Mouse (Mus musculus): ENCODE results near the gene Ric8a.
A peak's percentile ranks its signal among the peaks of the same experiment; 100 is the strongest.
"Not testable (repeated sequence)": the region's sequence is repeated elsewhere in the genome, so short reads cannot be mapped to it uniquely, and the experiment has no call there.

The Ric8a gene

DNA sequence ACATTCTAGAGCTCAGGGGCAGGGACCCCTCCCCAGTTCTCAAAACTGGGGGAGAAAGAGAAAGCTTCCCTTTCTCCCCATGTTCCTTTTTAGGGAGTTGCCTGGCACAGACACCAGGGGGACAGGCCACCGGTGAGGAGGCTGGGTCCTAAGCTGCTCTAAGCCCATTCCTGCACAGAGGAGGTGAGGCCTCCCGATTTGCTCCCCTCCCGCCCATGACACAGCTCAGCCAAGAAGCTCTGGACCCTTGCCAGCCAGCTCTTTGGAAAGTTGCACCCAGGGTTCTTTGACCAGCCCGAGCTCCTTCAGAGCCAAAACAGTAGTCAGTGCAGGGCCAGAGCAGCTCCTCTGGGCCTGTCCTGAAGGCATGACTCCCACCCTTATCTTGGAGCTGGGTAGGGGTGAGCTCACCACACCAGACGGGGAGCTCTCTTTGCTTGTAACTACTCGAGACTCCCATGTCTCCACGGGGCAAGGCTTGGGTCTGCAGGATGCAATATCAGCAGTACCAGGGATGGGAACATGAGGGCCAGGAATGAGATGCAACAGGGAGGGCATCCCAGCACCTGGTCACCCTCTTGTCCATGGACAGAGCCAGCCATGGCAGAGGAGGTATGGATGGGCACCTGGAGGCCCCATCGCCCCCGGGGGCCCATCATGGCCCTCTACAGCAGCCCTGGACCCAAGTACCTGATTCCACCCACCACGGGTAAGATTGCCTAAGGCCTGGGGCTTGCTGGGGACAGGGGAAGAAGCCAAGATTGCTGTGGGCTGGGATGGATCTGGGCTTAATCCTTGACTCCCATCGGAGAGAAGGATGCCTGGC lies 8.8 kb upstream of the Ric8a start, which contains the start of gene Odf3:
TSS of gene Odf3 (plus strand) at position 51 of the 826 bp plus-strand sequence.
- DNase-seq, result peak; percentile 56

DNA sequence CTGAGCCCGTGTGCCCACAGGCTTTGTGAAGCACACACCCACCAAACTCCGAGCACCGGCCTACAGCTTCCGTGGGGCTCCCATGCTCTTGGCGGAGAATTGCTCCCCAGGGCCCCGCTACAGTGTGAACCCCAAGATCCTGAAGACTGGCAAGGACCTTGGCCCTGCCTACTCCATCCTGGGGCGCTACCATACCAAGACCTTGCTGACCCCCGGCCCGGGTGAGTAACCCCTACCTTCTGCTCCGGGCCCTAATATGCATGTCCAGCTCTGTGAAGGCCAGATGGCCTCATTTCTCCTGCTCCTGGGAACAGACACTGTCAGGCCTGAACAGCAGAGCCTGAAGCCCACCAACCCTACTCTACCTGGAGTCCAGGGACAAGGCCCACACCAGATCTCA lies 8.2 kb upstream of the Ric8a start:
- no peak for DNase-seq

DNA sequence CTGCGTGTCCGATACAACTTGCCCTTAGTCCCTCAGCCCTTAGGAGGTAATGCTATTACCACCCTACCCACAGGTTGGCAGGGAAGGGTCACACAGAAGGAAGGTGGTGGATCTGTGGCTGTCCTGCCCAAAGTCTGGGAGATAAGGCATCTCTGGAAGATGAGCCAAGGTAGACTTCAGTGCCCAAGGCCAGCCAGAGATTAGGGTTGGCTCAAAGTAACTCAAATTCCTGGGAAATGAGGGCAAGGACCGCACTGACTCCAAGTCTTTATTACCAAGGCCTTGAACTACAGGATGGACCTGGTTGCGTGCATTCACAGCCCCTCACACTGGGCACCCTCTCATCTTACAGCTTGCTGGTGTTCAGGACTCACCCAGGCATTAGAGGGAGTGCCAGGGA lies 4.8 kb upstream of the Ric8a start:
- DNase-seq, result no peak

DNA sequence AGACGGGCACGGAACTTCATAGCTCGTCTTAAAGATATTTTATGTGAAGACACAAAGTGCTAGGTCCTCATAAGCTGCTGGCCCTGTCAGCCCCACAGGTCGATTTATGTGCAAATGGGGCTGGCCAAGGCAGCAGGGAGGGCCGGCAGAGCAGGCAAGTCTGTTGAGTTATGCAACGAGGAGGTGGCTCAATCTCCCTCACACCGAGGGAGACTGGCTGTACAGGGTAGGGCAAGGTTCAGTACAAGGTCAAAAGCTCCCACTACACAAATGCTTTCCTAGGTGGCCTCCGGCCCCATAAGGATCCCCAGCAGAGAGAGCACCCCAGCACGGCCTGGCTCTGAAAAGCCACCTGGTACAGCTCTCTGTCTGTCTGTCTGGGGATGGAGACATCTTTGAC lies 3.4 kb upstream of the Ric8a start:
- DNase-seq, result no peak

DNA sequence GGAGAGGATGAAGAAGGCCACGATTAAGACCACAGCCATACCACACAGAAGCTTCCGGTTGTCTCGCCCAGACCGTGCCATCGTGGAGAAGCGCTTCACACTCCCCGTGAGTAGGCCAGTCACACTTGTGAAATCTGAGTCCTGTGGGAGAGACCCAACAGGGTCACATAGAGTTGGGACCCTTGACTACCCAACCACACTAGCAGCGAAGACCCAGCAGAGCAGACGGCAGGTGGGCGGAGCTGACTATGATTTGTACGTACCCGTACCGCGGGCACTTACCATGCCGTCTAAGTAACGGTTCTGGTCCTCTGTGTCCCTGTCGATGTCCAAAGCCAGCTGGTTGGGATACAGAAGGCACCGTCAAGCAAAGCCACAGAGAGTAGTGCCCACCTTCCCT lies 2.3 kb upstream of the Ric8a start:
- DNase-seq, result no peak

DNA sequence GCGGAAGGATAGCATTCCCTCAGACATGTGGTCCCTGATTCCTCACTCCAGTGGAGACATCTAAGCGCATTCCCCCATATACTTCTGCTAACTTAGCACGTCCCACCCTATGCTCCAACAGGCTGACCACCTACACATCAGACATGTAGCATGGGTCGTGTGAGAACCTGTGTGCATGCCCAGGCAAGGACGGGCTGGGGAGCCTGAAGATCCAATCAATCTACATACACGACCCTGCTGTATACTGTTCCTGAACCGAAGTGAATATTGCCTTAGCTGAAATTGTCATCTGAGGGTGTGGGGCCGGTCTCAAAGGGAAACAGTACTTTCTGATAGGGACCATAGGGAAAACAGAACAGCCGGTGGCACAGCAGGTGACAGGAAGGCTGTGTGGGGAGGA lies 1.6 kb upstream of the Ric8a start:
- no peak for DNase-seq

DNA sequence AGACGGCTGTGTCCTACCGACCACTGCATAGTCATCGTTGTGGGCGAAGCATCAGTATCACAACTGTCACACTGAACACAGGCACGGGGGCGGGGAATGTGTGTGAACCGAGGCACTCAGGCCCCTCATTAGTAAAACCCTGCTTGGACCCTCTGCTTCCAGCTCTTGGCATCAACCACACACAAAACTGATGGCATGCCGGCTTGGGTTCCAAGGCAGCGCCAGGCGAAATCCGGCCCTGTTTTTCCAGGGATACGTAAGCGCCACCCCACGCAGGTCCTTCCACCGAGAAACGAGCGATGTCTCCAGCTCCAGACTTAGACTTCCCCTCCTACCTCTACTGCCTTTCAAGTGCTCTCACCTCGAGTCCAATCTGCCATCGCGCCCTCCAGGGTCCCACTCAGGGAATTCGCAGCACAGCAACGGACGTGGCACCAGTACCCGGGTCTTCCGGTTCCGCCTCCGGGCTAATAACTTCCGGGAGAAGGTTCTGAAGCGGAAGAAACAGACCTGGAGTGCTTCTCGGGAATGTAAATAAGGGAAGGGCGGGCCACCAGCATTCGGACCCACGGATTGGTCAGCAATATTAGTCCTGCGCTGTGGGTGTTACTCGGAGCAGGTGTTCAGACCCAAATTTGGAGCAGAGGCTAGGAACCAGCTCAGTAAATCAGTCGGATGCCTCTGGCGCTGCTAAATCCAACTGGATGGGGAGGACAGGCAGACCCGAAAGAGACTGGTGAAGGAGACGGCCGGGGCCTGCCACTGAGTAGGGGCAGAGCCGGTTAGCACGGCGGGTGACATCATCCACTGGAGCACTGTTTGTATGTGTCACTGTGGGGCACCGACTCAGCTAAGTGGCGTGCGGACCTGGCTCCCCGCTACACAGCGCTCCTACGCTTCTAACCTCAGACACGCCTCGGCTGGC lies 635 bp upstream of the Ric8a start, which contains the start of gene Gm45785:
TSS of gene Gm45785 (minus strand) at position 472 of the 925 bp plus-strand sequence.
- DNase-seq, result peak; percentile 76

DNA sequence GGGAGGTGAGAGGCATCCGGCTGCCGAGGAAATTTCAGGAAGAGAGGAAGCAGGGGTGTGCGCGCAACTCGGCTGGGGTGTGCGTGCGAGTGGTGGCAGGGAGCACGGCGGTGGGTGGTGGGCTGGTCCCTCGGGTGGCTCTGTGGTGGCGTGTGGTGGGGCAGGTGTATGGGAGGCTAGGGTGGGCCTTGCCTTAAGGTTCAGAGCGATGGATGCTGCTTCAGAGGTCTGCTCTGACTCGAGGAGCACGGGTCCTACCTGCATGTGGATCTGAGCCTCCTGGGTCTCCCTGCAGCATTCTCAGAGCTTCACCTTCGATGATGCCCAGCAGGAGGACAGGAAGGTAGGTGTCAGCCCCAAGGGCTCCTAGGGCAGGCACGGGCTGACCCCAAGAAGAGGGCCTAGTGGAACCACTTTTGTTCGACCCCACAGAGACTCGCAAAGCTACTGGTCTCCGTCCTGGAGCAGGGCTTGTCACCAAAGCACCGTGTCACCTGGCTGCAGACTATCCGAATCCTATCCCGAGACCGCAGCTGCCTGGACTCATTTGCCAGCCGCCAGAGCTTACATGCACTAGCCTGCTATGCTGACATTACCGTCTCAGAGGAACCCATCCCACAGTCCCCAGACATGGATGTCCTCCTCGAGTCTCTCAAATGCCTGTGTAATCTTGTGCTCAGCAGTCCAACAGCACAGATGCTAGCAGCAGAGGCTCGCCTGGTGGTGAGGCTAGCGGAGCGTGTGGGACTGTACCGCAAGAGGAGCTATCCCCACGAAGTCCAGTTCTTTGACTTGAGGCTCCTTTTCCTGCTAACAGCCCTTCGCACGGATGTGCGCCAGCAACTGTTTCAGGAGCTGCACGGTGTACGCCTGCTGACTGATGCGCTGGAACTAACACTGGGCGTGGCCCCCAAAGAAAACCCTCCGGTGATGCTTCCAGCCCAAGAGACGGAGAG lies 1.1 kb downstream of the Ric8a start, which contains the start of gene Bet1l:
TSS of gene Bet1l (minus strand) at position 28 of the 956 bp plus-strand sequence.
- DNase-seq, result no peak

DNA sequence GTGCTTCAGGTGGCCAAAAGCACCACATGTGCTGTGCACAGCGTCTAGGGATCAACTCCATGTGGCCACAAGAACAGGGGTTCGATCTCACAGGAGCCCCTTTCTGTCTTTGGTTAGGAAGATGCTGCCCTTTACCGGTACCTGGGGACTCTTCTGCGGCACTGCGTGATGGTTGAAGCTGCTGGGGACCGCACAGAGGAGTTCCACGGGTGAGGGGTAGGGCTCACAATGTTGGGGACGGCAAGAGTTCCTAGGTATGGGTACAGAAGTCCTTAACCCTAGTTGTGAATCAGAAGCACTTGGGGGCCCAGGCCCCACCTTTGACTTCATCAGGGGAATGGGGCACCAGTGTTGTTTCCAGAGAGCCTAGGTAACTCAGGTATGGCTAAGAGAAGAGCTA lies 2.0 kb downstream of the Ric8a start:
- DNase-seq, result no peak

DNA sequence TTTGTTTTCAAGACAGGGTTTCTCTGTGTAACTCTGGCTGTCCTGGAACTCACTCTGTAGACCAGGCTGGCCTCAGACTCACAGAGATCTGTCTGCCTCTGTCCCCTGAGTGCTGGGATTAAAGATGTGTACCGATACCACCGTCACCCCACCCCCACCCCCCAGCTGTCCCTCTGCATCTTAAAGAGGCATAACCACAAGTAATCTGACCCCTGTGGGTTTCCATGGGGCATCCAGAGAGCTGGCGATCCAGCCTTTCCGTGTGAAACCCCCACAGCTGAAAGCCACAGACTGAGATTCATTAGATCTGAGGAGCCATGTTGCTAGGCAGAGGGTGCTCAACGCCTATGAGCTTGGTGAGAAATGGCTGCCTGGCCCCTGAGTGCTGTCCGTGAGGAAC lies 3.2 kb downstream of the Ric8a start:
- no peak for DNase-seq

DNA sequence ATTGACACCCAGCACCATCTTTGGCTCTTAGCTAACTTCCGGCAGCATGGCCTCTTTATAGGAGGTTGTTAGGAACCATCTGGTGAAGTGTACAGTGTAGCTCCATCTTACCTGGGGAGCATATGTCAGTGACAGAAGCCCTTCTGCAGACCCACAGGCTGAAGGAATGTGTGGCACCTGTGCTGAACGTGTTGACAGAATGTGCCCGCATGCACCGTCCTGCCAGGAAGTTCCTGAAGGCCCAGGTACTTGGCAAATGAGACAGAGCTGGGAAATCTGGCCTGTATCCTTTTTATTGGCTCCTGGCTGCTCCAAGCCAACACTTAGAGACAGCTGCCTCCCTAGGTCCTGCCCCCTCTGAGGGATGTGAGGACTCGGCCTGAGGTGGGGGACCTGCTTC lies 4.0 kb downstream of the Ric8a start:
- DNase-seq, result no peak

DNA sequence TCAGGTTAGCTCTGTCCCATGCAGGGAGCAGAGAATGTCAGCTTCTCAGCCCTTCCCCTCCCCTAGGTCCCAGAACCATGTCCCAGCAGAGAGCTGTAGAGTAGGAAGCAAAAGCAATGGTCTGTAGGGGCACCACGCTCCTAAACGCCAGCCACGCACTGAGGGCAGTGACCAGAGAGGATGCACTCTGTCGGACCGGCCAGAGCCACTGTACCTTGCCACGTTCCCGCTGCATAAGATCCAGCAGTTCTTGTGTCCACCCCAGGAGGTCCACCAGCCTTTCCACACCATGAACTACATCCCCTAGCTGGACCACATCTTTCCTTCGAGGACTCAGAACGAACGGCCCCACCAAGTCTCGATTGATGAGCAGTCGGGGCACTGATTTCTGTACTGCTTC lies 8.0 kb downstream of the Ric8a start:
- no peak for DNase-seq

DNA sequence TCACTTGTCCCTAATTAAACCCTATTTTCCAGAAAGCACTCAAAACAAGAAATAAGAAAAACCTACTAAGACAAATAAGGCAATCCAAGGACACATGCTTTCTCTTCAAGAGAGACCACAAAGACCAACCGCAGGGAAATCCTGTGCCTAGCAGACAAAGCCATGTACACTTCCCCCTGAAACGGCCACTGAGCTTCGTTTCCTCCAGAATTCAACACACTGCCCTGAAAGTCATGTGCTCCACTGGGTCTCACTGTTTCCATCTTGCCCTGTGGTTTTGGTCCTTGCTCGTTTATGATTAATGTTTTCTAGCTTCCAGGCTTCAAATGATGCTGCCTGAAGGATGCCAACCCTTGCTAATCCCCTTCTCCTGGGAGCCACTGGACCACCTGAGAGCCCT lies 17.5 kb downstream of the Ric8a start:
- DNase-seq, result no peak

DNA sequence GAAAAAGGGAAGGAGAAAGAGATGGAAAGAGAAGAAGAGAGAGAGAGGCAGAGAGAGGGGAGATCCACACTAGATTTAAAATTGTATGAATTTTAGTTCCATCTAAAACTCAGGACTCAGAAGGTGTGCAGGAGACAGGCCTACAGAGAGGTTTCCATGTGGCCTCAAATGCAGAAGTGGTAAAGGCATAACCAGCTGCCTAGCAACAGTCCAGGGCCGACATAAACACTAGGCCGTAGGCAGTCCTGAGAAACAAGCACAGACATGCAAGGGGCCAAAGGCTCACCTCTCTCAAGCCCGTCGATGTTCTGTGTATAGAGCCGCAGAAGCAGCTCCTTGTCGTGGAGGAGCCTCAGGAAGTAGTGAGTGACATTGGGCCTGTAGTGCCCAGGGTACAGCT lies 20.6 kb downstream of the Ric8a start:
- no peak for DNase-seq

DNA sequence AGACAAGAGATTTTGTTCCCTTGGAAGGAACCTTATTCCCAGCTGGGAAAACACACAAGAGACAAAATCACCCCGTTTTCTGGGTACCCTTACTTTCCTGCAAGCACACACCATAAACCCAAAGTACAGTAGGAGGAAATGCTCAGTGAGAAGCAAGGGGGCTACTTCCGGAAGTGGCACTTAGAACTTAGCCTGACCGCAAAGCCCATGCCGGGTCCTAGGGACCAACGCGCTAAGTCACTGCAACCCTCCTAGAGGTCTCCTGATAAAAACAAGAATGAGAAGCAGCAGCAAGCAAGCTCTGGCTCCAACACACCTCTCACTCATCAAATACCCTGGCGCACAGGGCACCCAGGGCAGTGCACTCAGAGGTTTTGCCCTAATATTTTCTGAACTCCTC lies 22.6 kb downstream of the Ric8a start:
- DNase-seq, result no peak

DNA sequence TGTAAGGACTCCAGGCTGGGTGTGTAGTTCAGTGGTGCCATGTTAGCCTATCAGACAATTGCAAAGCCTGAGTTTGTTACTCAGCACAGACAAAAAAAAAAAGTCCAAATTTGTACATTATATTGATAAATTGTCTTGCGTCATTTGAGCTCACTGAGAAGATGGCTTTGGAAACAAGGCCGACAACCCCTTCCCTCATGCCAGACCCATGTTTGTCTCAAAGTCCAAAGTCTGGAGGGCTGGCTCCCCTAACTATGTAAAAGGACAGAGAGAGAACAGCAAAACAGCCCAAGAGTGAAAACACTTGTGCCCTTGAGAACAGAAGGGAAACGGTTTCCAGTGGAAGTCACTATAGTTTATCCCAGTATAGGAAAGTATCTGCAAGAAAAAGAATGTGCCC lies 23.7 kb downstream of the Ric8a start:
- DNase-seq, result no peak

DNA sequence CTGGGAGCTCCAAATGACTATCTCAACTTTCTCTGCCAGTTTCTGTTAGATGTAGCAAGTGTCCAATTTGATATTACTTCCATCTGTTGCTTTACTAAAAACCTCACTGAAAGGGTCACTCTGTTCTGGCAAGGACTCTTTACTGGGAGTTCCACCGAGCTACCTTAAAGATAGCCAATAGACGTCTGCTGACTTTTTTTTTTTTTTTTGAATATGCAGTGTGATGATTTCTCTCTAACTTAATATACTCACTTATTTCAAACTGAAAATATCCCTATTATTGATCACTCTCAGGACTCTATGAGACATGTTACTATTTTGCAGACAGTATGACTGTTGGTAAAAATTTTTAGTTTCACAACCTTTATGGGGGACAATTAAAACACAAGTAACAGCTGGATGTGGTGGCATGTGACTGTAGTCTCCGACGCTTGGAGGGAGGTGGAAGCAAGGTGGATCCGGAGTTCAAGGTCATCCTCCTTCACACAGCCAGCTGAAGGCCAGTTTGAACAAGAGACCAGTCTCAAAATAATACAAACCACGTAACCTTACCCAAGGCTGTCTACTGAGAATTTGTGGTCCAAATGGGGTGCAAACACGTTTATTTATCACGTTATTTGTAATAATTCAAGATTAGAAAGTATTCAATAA lies 24.2 kb downstream of the Ric8a start:
- no peak for DNase-seq

DNA sequence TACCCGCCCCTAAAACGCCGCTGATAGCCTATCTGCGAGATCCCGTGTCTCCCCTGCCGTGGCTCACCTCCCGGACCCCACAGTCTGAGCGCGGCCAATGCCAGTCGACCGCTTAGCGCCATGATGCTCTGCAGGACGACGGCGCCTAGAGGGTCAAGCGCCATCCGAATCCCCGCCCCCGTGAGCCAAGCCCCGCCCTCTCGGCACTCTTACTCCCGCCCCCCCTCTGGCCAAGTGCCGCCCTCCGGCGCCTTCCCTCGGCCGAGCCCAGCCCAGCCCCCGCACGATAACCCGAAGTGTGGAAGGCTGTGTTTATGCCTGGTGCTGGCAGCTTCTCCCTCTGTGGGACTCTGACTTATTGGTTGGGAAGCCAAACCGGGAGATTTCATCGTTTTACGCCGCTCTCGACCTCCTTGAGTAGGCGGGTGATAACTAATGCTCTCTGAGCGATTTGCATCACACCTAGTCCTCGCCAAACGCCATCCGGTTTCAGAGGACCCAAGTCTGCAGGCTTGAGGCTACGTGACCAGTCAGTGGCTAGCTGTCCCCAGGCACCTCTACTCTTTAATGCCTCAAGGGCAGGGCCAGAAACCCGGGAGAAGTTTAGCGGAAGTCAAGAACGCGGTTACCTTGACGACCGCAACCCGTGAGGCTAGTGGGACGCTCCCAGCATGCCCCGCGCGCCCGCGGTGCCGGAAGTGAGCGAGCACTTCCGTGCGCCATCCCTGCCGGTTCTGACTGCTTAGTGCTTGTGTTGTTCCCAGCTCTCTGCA lies 25.1 kb downstream of the Ric8a start, which contains the start of the genes Psmd13 and Sirt3:
TSS of gene Psmd13 (plus strand) at position 273 of the 773 bp plus-strand sequence.
TSS of gene Sirt3 (minus strand) at position 614 of the 773 bp plus-strand sequence.
- DNase-seq, result peak; percentile 96

DNA sequence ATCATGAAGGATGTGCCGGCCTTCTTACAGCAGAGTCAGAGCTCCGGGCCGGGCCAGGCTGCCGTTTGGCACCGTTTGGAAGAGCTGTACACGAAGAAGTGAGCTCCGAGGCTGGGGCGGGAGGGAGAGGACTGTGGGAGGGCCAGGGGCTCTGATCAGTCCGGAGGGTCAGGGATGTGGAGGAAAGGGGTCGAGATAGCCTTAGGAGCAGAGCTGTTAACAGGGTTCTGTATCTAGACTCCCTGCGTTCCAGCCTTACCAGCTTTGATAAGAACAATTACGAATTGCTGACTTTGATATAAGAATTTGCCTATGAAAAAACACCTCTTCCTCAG lies 25.7 kb downstream of the Ric8a start:
- no peak for DNase-seq

DNA sequence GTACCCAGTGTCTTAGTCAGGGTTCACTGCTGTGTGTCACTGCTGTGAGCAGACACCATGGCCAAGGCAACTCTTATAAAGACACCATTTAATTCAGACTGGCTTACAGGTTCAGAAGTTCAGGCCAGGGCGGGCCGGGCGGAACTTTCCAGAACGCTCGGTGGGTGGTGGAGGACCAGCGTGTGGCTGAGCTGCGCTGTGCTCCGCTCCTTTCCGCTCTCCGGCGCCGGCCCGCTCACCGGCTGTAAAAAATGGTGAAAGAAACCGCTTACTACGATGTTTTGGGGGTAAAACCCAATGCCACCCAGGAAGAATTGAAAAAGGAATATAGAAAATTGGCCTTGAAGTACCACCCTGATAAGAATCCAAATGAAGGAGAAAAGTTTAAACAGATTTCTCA lies 33.9 kb downstream of the Ric8a start:
- DNase-seq, result not testable (repeated sequence)

DNA sequence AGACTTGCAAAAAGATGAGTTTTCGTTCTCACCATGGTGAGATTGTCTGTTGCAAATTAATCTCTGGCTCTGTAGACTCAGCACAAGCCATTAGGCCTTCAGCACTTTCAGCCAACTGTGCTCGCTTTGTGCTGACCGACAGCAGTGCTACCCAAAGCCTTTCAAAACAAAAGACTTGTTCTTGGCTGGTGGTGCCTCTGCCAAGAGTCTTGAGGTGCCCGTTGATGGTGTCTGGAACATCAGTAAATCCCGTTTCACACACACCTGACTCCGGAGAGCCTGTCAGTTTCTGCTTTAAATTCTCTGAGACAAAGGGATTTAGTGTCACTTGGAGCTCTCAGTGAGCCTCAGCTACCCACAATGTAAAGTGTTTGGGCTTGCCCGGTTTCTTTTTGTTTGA lies 37.3 kb downstream of the Ric8a start:
- no peak for DNase-seq

Data from right cerebral cortex, postnatal 14 days (tissue).